Mouse (Mus musculus): ENCODE data around the gene Wnk3. TPM values are rescaled to one million over a fixed set of nuclear protein-coding genes. Genes with fewer than 3 reads are reported as not detected.
"Not testable (repeated sequence)": the region's sequence is repeated elsewhere in the genome, so short reads cannot be mapped to it uniquely, and the experiment has no call there.

Gene Wnk3
- polyA plus RNA-seq (2015; fragmentation: Nextera tagmentation; extraction: Ambion mirVana): 1.5 and 1.8 TPM in 2 replicates

DNA sequence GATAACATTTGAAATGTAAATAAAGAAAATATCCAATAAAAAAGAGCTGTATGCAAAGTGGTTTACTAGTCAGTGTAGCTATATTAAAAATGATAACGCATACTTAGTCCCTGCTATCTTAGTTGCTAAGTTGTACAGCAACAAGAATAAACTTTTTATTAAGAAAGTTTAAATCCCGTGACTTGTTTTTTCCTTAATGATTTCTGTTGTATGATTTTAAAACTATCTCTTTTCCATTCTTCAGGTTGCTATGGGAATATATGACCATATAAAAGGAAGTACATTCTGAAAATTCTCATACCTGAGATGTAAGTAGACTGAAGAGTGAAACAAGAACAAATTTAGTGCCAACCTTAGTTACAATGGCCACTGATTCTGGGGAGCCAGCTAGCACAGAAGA is at the start of gene Wnk3:
Gene Wnk3, plus strand, starts transcription at position 301 of the 400 bp plus-strand sequence.
- Histone ChIP-seq H3K9ac (ENCODE audit: low read depth, low read length) (no peak within 1 kb of the TSS), H3K36me3 (ENCODE audit: insufficient read depth, low read length) (no peaks in the 10 kb centered on the region), H3K9me3 (replicated peaks; ENCODE audit: low read length) (no peaks in the 10 kb centered on the region), H3K27ac (no peak within 1 kb of the TSS), H3K4me3 (replicated peaks; ENCODE audit: low read depth, low read length) (no peak within 1 kb of the TSS), H3K4me1 (replicated peaks; ENCODE audit: insufficient read depth, low read length) (no peaks in the 10 kb centered on the region), H3K4me2 (ENCODE audit: low read length) (no peak within 1 kb of the TSS), H3K27me3 (ENCODE audit: insufficient read depth, low read length) (no peaks in the 10 kb centered on the region)
- no peak for TF ChIP-seq CTCF (IDR thresholded peaks at IDR 0.05; ENCODE audit: low read depth)
- no peak for DNase-seq (ENCODE audit: low spot score)
- 94% methylated on average over 2 of the region's 2 CpGs for WGBS
- ATAC-seq (replicated peaks; ENCODE audit: low FRiP score, low read depth): no peak

- Histone ChIP-seq H3K27ac (no peak overlapping the region), H3K9me3 (replicated peaks; ENCODE audit: low read length) (no peaks in the 10 kb centered on the region), H3K9ac (ENCODE audit: low read depth, low read length) (no peak overlapping the region), H3K27me3 (ENCODE audit: insufficient read depth, low read length) (no peaks in the 10 kb centered on the region), H3K4me2 (ENCODE audit: low read length) (no peak overlapping the region), H3K4me1 (replicated peaks; ENCODE audit: insufficient read depth, low read length) (no peaks in the 10 kb centered on the region), H3K36me3 (ENCODE audit: insufficient read depth, low read length) (no peaks in the 10 kb centered on the region), H3K4me3 (replicated peaks; ENCODE audit: low read depth, low read length) (no peak overlapping the region)
- TF ChIP-seq CTCF (IDR thresholded peaks at IDR 0.05; ENCODE audit: low read depth): no peak
- ATAC-seq (replicated peaks; ENCODE audit: low FRiP score, low read depth): no peak
- no peak for DNase-seq (ENCODE audit: low spot score)
- WGBS: 77% methylated on average over 6 of the region's 6 CpGs
Measured at GRCm38 (mm10) chrX:151158414-151158813, 39.5 kb upstream of the Wnk3 start.

DNA sequence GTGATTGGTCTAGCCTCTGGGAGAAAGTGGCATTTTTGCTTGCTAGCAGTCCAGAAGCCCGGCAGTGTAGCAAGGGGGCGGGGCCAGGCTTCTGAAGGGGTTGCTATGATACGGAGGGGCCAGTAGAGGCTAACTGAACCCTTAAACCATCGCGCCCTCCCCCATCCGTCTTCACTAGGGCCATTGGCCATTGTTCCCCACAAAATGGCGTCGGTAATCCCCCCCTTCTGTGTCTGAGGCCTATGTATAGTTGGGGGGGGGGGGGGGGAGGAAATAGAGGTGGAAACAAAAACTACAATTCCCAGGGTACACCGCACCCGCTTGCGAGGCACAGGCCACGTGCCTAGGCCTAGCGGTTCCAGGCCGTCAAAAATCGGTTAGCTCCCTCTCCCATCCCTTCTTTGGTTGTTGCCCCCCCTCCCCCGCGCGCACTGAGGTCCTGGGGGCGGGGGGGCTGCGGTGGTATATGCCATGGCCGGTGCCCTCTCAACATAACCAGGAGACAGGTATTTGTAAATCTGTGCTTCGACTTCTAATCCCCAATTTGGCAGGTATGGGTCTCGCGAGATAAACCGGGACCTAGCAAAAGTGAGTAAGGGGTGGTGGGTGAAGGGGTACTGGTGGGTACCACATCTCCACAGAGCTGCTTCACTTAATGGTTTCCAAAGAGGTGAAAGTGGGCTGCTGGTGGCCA is 29.3 kb upstream of the Wnk3 start:
- Histone ChIP-seq H3K36me3 (ENCODE audit: insufficient read depth, low read length) (no peaks in the 10 kb centered on the region), H3K9ac (ENCODE audit: low read depth, low read length) (peak overlapping the region; percentile 49; the same call in 1 of the 2 replicates), H3K4me3 (replicated peaks; ENCODE audit: low read depth, low read length) (peak overlapping the region; percentile 48), H3K27me3 (ENCODE audit: insufficient read depth, low read length) (no peaks in the 10 kb centered on the region), H3K4me1 (replicated peaks; ENCODE audit: insufficient read depth, low read length) (no peaks in the 10 kb centered on the region), H3K4me2 (ENCODE audit: low read length) (peak overlapping the region; percentile 56), H3K9me3 (replicated peaks; ENCODE audit: low read length) (no peaks in the 10 kb centered on the region), H3K27ac (peak overlapping the region; percentile 77; the same call in 1 of the 2 replicates)
- TF ChIP-seq CTCF (IDR thresholded peaks at IDR 0.05; ENCODE audit: low read depth): no peak
- DNase-seq (ENCODE audit: low spot score): peak; percentile 76
- peak; percentile 87 for ATAC-seq (replicated peaks; ENCODE audit: low FRiP score, low read depth)
- 19% methylated on average over 21 of the region's 25 CpGs for WGBS

GRCm38 (mm10) chrX:151169261-151169961 is 28.5 kb upstream of the Wnk3 start:
- peak overlapping the region; percentile 77; the same call in 1 of the 2 replicates for H3K27ac ChIP-seq
- TF ChIP-seq CTCF (IDR thresholded peaks at IDR 0.05; ENCODE audit: low read depth): no peak
- peak overlapping the region; percentile 49; the same call in 1 of the 2 replicates for H3K9ac ChIP-seq (ENCODE audit: low read depth, low read length)
- peak; percentile 93 for ATAC-seq (replicated peaks; ENCODE audit: low FRiP score, low read depth)
- no peaks in the 10 kb centered on the region for H3K9me3 ChIP-seq (replicated peaks; ENCODE audit: low read length)
- H3K4me1 ChIP-seq (replicated peaks; ENCODE audit: insufficient read depth, low read length): no peaks in the 10 kb centered on the region
- 41% methylated on average over 47 of the region's 58 CpGs for WGBS
- H3K4me2 ChIP-seq (ENCODE audit: low read length): peak overlapping the region; percentile 56
- peak overlapping the region; percentile 48 for H3K4me3 ChIP-seq (replicated peaks; ENCODE audit: low read depth, low read length)
- H3K27me3 ChIP-seq (ENCODE audit: insufficient read depth, low read length): no peaks in the 10 kb centered on the region
- no peaks in the 10 kb centered on the region for H3K36me3 ChIP-seq (ENCODE audit: insufficient read depth, low read length)
- peak; percentile 84 for DNase-seq (ENCODE audit: low spot score)

GRCm38 (mm10) chrX:151173134-151173533 is 24.7 kb upstream of the Wnk3 start:
- not testable (repeated sequence) for ATAC-seq (replicated peaks; ENCODE audit: low FRiP score, low read depth)

GRCm38 (mm10) chrX:151298329-151298728 is 100.5 kb downstream of the Wnk3 start:
- Histone ChIP-seq H3K4me1 (replicated peaks; ENCODE audit: insufficient read depth, low read length) (no peaks in the 10 kb centered on the region), H3K9me3 (replicated peaks; ENCODE audit: low read length) (no peaks in the 10 kb centered on the region), H3K27me3 (ENCODE audit: insufficient read depth, low read length) (no peaks in the 10 kb centered on the region), H3K4me3 (replicated peaks; ENCODE audit: low read depth, low read length) (no peak overlapping the region), H3K9ac (ENCODE audit: low read depth, low read length) (no peak overlapping the region), H3K4me2 (ENCODE audit: low read length) (no peak overlapping the region), H3K36me3 (ENCODE audit: insufficient read depth, low read length) (no peaks in the 10 kb centered on the region), H3K27ac (no peak overlapping the region)
- no peak for DNase-seq (ENCODE audit: low spot score)
- TF ChIP-seq CTCF (IDR thresholded peaks at IDR 0.05; ENCODE audit: low read depth): no peak
- no peak for ATAC-seq (replicated peaks; ENCODE audit: low FRiP score, low read depth)

More at GRCm38 (mm10) chrX:151173134-151173533, 24.7 kb upstream of the Wnk3 start:
- WGBS: 66% methylated on average over 3 of the region's 3 CpGs
- H3K9me3 ChIP-seq (replicated peaks; ENCODE audit: low read length); H3K36me3 ChIP-seq (ENCODE audit: insufficient read depth, low read length); H3K27ac ChIP-seq; H3K4me2 ChIP-seq (ENCODE audit: low read length); H3K4me1 ChIP-seq (replicated peaks; ENCODE audit: insufficient read depth, low read length); H3K27me3 ChIP-seq (ENCODE audit: insufficient read depth, low read length); DNase-seq (ENCODE audit: low spot score); H3K9ac ChIP-seq (ENCODE audit: low read depth, low read length); H3K4me3 ChIP-seq (replicated peaks; ENCODE audit: low read depth, low read length): not testable (repeated sequence)
- peak; percentile 28; the same call in 1 of the 2 replicates for TF ChIP-seq CTCF (IDR thresholded peaks at IDR 0.05; ENCODE audit: low read depth)

Measured in kidney, postnatal 0 days (tissue).